Mouse (Mus musculus): ENCODE results near the gene Fer. TPM values are rescaled to one million over a fixed set of nuclear protein-coding genes. Genes with fewer than 3 reads are reported as not detected.

Gene Fer
- polyA plus RNA-seq, 1 experiment from 2014 or later, result 33.2 TPM

DNA sequence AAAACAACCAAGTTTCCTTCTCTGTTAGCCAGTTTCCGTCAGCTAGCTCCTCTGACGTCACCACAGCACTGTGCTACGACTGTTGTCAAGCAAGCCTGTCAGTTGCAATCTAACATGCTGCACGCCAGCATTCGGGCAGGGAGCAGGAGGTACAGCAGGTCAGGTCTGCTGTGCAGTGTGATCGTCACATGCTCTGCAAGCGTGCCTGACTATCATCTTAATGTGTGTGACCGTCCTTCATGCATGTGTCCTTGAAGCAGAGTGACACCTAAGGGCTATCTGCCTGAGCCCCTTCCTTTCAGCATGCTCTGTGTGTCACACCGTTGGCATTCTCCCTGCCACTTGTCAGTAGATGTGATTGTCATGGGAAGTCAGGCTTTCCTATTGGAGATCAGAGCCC is 279.0 kb downstream of the Fer start:
- peaks cover 2% of the 10 kb centered on the region; the same call in 1 of the 2 replicates for H3K4me1 ChIP-seq (ENCODE audit: control insufficient read depth, insufficient read depth, low read length)
- H3K27me3 ChIP-seq (ENCODE audit: control insufficient read depth, insufficient read depth, low read length), result no peaks in the 10 kb centered on the region
- H3K4me3 ChIP-seq (ENCODE audit: low read depth, low read length), result no peak overlapping the region
- no peaks in the 10 kb centered on the region for H3K9me3 ChIP-seq (ENCODE audit: control insufficient read depth, low read length)
- 0 out of 2 replicates have a peak, but pooled peaks cover 2% of the 10 kb centered on the region for H3K36me3 ChIP-seq (ENCODE audit: control insufficient read depth, insufficient read depth, low read length)
- no peak overlapping the region for H3K27ac ChIP-seq (ENCODE audit: low read depth, low read length)
- DNase-seq (ENCODE audit: low spot score, missing footprints) (no peak), ATAC-seq (ENCODE audit: low FRiP score) (peak; percentile 36; the same call in 1 of the 2 replicates)
- no peak overlapping the region for H3K9ac ChIP-seq (ENCODE audit: low read length)
- H3K4me2 ChIP-seq, result no peak overlapping the region
- 80% methylated on average over 9 of the region's 9 CpGs for WGBS

DNA sequence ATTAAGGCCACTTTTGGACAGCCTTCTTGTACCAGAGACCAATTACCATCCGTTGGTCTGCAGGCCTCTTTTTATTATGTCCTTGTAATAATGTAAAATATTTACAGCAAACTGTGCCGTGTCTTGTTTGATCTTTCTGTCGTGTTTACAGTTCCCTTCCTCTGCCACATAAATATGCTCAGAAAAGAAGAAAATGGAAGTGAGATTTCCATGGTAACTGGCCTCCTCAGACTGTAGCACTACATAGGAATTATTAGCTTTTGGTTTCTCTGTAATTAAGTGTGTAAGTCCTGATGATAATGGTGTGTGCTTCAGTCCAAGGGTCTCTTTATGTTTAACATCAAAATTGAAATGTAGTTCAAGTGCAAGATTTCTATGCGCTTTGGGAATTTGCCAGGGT is 283.5 kb downstream of the Fer start:
- no peaks in the 10 kb centered on the region for H3K27me3 ChIP-seq (ENCODE audit: control insufficient read depth, insufficient read depth, low read length)
- no peak overlapping the region for H3K4me2 ChIP-seq
- ATAC-seq (ENCODE audit: low FRiP score) (no peak), DNase-seq (ENCODE audit: low spot score, missing footprints) (no peak)
- H3K9ac ChIP-seq (ENCODE audit: low read length), result no peak overlapping the region
- no peaks in the 10 kb centered on the region for H3K9me3 ChIP-seq (ENCODE audit: control insufficient read depth, low read length)
- H3K4me3 ChIP-seq (ENCODE audit: low read depth, low read length), result no peak overlapping the region
- no peaks in the 10 kb centered on the region for H3K36me3 ChIP-seq (ENCODE audit: control insufficient read depth, insufficient read depth, low read length)
- H3K4me1 ChIP-seq (ENCODE audit: control insufficient read depth, insufficient read depth, low read length), result no peaks in the 10 kb centered on the region
- 88% methylated on average over 4 of the region's 4 CpGs for WGBS
- no peak overlapping the region for H3K27ac ChIP-seq (ENCODE audit: low read depth, low read length)

GRCm38 (mm10) chr17:64150717-64151116 is 287.9 kb downstream of the Fer start:
- no peak for DNase-seq (ENCODE audit: low spot score, missing footprints)

DNA sequence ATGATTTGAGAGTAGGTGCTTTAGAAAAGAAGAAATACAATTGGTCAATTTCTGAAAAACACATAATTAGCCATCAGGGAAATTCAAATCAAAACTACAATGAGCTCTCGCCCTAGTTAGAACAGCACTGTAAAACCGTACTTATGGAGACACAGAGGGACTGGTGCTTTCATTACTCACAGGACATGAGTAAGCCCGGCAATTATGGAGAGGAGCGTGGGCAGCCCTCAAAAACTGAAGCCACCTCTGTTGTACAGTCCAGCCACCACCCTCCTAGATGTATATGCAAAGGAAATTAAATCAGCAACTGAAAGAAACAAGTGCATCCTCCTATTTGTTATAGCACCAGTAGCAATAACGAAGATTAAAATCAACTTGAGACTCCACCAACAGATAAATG is 304.9 kb downstream of the Fer start:
- H3K9me3 ChIP-seq (ENCODE audit: control insufficient read depth, low read length), result no peaks in the 10 kb centered on the region
- ATAC-seq (ENCODE audit: low FRiP score) (no peak), DNase-seq (ENCODE audit: low spot score, missing footprints) (no peak)
- H3K27ac ChIP-seq (ENCODE audit: low read depth, low read length), result no peak overlapping the region
- H3K4me3 ChIP-seq (ENCODE audit: low read depth, low read length), result no peak overlapping the region
- H3K4me2 ChIP-seq, result no peak overlapping the region
- no peaks in the 10 kb centered on the region for H3K36me3 ChIP-seq (ENCODE audit: control insufficient read depth, insufficient read depth, low read length)
- H3K4me1 ChIP-seq (ENCODE audit: control insufficient read depth, insufficient read depth, low read length), result no peaks in the 10 kb centered on the region
- H3K27me3 ChIP-seq (ENCODE audit: control insufficient read depth, insufficient read depth, low read length), result no peaks in the 10 kb centered on the region
- WGBS, result 93% methylated on average over 5 of the region's 5 CpGs
- no peak overlapping the region for H3K9ac ChIP-seq (ENCODE audit: low read length)

More at GRCm38 (mm10) chr17:64150717-64151116, 287.9 kb downstream of the Fer start:
- H3K4me3 ChIP-seq (ENCODE audit: low read depth, low read length), result no peak overlapping the region
- H3K4me2 ChIP-seq, result no peak overlapping the region
- no peaks in the 10 kb centered on the region for H3K4me1 ChIP-seq (ENCODE audit: control insufficient read depth, insufficient read depth, low read length)
- no peak overlapping the region for H3K9ac ChIP-seq (ENCODE audit: low read length)
- H3K9me3 ChIP-seq (ENCODE audit: control insufficient read depth, low read length), result no peaks in the 10 kb centered on the region
- WGBS, result 80% methylated on average over 1 of the region's 1 CpGs
- no peaks in the 10 kb centered on the region for H3K36me3 ChIP-seq (ENCODE audit: control insufficient read depth, insufficient read depth, low read length)
- no peak overlapping the region for H3K27ac ChIP-seq (ENCODE audit: low read depth, low read length)
- H3K27me3 ChIP-seq (ENCODE audit: control insufficient read depth, insufficient read depth, low read length), result no peaks in the 10 kb centered on the region
- ATAC-seq (ENCODE audit: low FRiP score), result no peak

DNA sequence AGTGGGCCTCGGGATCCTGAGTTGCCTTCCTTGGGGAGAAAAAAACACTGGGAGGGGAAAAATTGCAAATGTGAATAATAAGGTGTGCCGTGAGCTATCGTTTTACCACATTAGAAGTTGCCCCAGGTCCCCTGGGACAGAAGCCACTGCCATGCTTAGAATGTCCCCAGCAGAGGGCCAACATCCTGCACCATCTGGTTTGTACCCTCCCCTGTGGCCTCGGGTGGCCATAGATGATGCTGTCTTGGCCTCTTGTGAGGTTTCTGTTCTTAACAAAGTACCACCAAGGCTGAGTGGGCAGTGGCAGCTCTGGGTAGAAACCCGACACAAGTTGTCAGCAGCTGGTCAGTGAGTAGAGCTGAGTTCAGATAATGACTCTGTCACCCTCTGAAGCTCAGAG is 307.2 kb downstream of the Fer start:
- Histone ChIP-seq H3K4me1 (ENCODE audit: control insufficient read depth, insufficient read depth, low read length) (no peaks in the 10 kb centered on the region), H3K27ac (ENCODE audit: low read depth, low read length) (no peak overlapping the region), H3K27me3 (ENCODE audit: control insufficient read depth, insufficient read depth, low read length) (no peaks in the 10 kb centered on the region), H3K9ac (ENCODE audit: low read length) (no peak overlapping the region), H3K4me2 (no peak overlapping the region), H3K36me3 (ENCODE audit: control insufficient read depth, insufficient read depth, low read length) (no peaks in the 10 kb centered on the region), H3K4me3 (ENCODE audit: low read depth, low read length) (no peak overlapping the region), H3K9me3 (ENCODE audit: control insufficient read depth, low read length) (no peaks in the 10 kb centered on the region)
- no peak for DNase-seq (ENCODE audit: low spot score, missing footprints)
- 0 out of 2 replicates have a peak, but pooled peaks have one; percentile 24 for ATAC-seq (ENCODE audit: low FRiP score)
- 77% methylated on average over 5 of the region's 5 CpGs for WGBS

DNA sequence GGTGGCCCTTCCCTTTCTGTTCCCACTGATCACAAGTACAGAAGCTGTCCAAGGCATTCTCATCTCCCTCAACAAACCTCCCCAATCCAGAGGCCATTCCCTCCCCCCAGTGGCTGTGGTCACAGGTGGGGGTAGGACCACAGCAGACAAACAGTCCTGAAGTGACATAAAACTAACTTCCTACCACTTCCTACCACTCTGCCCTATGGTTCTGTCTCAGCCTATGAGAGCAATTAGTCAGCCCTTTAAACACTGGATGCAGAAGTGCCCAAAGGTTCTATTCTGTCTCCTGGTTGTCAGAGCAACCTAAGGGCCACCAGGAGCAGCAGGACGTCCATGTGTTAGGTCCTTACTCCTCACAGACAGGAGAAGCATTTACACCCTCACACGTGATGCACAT is 309.6 kb downstream of the Fer start:
- no peaks in the 10 kb centered on the region for H3K9me3 ChIP-seq (ENCODE audit: control insufficient read depth, low read length)
- no peaks in the 10 kb centered on the region for H3K36me3 ChIP-seq (ENCODE audit: control insufficient read depth, insufficient read depth, low read length)
- DNase-seq (ENCODE audit: low spot score, missing footprints) (no peak), ATAC-seq (ENCODE audit: low FRiP score) (no peak)
- no peaks in the 10 kb centered on the region for H3K4me1 ChIP-seq (ENCODE audit: control insufficient read depth, insufficient read depth, low read length)
- WGBS, result 52% methylated on average over 2 of the region's 2 CpGs
- no peak overlapping the region for H3K4me3 ChIP-seq (ENCODE audit: low read depth, low read length)
- H3K27me3 ChIP-seq (ENCODE audit: control insufficient read depth, insufficient read depth, low read length), result no peaks in the 10 kb centered on the region
- H3K27ac ChIP-seq (ENCODE audit: low read depth, low read length), result no peak overlapping the region
- H3K4me2 ChIP-seq, result no peak overlapping the region
- H3K9ac ChIP-seq (ENCODE audit: low read length), result no peak overlapping the region

DNA sequence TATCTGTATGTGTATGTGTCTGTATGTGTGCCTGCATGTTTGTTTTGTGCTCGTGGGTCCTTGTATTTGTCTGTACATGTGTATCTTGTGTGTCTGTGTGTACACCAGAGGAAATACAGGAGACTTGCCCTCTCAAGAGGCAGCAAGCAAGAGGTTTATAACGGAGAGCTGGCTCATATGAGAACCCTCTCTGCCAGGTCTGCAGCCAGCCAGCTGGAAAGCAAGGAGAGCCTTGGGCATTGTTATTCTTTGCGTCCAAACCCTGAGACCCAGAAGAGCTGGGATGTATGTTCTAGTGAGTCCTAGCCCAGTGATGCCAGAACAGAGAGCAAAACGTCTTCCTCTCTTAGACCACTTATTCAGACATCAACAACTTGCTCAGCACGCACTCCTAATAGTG is 317.7 kb downstream of the Fer start:
- H3K9ac ChIP-seq (ENCODE audit: low read length), result no peak overlapping the region
- no peaks in the 10 kb centered on the region for H3K36me3 ChIP-seq (ENCODE audit: control insufficient read depth, insufficient read depth, low read length)
- 81% methylated on average over 5 of the region's 5 CpGs for WGBS
- no peak overlapping the region for H3K4me2 ChIP-seq
- no peaks in the 10 kb centered on the region for H3K4me1 ChIP-seq (ENCODE audit: control insufficient read depth, insufficient read depth, low read length)
- DNase-seq (ENCODE audit: low spot score, missing footprints) (no peak), ATAC-seq (ENCODE audit: low FRiP score) (no peak)
- no peaks in the 10 kb centered on the region for H3K27me3 ChIP-seq (ENCODE audit: control insufficient read depth, insufficient read depth, low read length)
- H3K9me3 ChIP-seq (ENCODE audit: control insufficient read depth, low read length), result no peaks in the 10 kb centered on the region
- H3K27ac ChIP-seq (ENCODE audit: low read depth, low read length), result no peak overlapping the region
- no peak overlapping the region for H3K4me3 ChIP-seq (ENCODE audit: low read depth, low read length)

DNA sequence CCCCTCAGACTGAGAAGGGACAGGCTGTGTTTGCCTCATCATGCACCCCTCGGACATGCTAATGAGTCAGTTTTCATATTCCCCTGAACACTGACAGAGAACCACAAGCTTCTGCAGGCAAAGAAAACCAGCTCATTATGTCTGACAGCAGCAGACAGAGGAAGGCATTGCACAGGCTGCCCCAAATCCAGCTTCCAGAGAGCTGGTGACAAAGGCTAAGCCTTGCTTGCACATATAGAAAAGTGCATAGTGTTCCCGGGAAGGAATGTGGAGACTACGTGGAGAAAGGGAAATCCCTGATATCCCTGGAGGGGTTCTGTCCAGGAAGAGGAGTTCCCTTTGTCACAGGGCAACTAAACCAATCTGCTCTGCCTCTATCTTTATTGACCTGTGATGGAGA is 318.4 kb downstream of the Fer start:
- WGBS, result 50% methylated on average over 3 of the region's 3 CpGs

GRCm38 (mm10) chr17:64182599-64182998 is 319.7 kb downstream of the Fer start:
- Histone ChIP-seq H3K4me3 (ENCODE audit: low read depth, low read length) (no peak overlapping the region), H3K4me1 (ENCODE audit: control insufficient read depth, insufficient read depth, low read length) (no peaks in the 10 kb centered on the region), H3K36me3 (ENCODE audit: control insufficient read depth, insufficient read depth, low read length) (no peaks in the 10 kb centered on the region), H3K27me3 (ENCODE audit: control insufficient read depth, insufficient read depth, low read length) (no peaks in the 10 kb centered on the region), H3K27ac (ENCODE audit: low read depth, low read length) (no peak overlapping the region), H3K4me2 (no peak overlapping the region), H3K9me3 (ENCODE audit: control insufficient read depth, low read length) (no peaks in the 10 kb centered on the region), H3K9ac (ENCODE audit: low read length) (no peak overlapping the region)
- WGBS, result 93% methylated on average over 3 of the region's 3 CpGs
- DNase-seq (ENCODE audit: low spot score, missing footprints) (no peak), ATAC-seq (ENCODE audit: low FRiP score) (no peak)

More for the DNA sequence above, 318.4 kb downstream of the Fer start:
- Histone ChIP-seq H3K9me3 (ENCODE audit: control insufficient read depth, low read length) (no peaks in the 10 kb centered on the region), H3K27me3 (ENCODE audit: control insufficient read depth, insufficient read depth, low read length) (no peaks in the 10 kb centered on the region), H3K4me3 (ENCODE audit: low read depth, low read length) (no peak overlapping the region), H3K36me3 (ENCODE audit: control insufficient read depth, insufficient read depth, low read length) (no peaks in the 10 kb centered on the region), H3K9ac (ENCODE audit: low read length) (no peak overlapping the region), H3K4me2 (no peak overlapping the region), H3K4me1 (ENCODE audit: control insufficient read depth, insufficient read depth, low read length) (no peaks in the 10 kb centered on the region), H3K27ac (ENCODE audit: low read depth, low read length) (no peak overlapping the region)
- DNase-seq (ENCODE audit: low spot score, missing footprints) (no peak), ATAC-seq (ENCODE audit: low FRiP score) (no peak)

DNA sequence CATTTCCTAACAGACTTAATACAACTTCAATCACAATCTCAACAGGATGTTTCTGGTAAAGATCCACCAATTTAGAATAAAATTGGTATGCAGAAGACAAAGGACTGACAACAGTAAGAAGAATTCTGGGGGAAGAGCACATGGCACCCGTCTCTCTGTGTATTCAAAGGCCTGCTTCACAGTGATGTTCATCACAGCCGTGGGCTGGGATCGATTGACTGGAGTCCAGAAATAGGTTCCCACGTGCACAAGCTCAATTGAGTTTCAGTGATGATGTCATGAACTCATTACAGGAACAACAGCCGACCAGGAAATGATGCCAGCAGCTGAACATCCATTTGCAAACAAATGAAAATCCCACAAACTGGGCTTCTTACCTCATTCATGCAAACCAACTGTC is 320.3 kb downstream of the Fer start:
- DNase-seq (ENCODE audit: low spot score, missing footprints), result no peak
- H3K4me3 ChIP-seq (ENCODE audit: low read depth, low read length), result no peak overlapping the region
- no peak overlapping the region for H3K9ac ChIP-seq (ENCODE audit: low read length)
- H3K9me3 ChIP-seq (ENCODE audit: control insufficient read depth, low read length), result no peaks in the 10 kb centered on the region
- 78% methylated on average over 5 of the region's 5 CpGs for WGBS
- no peak overlapping the region for H3K4me2 ChIP-seq
- ATAC-seq (ENCODE audit: low FRiP score), result no peak
- no peaks in the 10 kb centered on the region for H3K27me3 ChIP-seq (ENCODE audit: control insufficient read depth, insufficient read depth, low read length)
- no peak overlapping the region for H3K27ac ChIP-seq (ENCODE audit: low read depth, low read length)
- H3K4me1 ChIP-seq (ENCODE audit: control insufficient read depth, insufficient read depth, low read length), result no peaks in the 10 kb centered on the region
- no peaks in the 10 kb centered on the region for H3K36me3 ChIP-seq (ENCODE audit: control insufficient read depth, insufficient read depth, low read length)
